Mouse (Mus musculus): ENCODE measurements around the gene Scrt2. TPM values are rescaled to one million over a fixed set of nuclear protein-coding genes. Genes with fewer than 3 reads are reported as not detected.

Gene Scrt2
- total and polyA plus RNA-seq, 3 experiments, result 0.05 TPM; not detected in 2

DNA sequence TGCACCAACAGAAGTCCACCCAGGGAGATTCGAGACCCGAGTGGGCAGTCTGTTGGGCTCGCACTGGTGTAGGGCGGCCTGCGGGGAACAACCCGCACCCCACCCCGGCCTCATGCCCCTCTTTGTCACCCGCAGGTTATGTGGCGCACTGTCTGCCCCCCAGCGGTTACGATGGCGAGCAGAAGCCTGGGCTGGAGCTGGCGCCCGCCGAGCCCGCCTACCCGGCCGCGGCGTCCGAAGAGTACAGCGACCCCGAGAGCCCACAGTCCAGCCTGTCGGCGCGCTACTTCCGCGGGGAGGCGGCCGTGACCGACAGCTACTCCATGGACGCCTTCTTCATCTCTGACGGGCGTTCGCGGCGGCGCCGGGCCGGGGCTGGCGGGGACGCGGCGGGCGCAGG is 11.6 kb downstream of the Scrt2 start:
- DNase-seq (ENCODE audit: low spot score), result no peak
- no peak for ATAC-seq (ENCODE audit: extremely low read depth, insufficient number of reproducible peaks, low FRiP score, poor library complexity, severe bottlenecking)
- Histone ChIP-seq H3K4me3 (ENCODE audit: low read depth, low read length) (no peak overlapping the region), H3K9me3 (replicated peaks) (peaks cover 8% of the 10 kb centered on the region), H3K36me3 (replicated peaks) (no peaks in the 10 kb centered on the region), H3K27me3 (ENCODE audit: insufficient read depth, low read length) (peaks cover 5% of the 10 kb centered on the region; the same call in 1 of the 2 replicates), H3K4me1 (ENCODE audit: insufficient read depth, low read depth, low read length) (no peaks in the 10 kb centered on the region)
- TF ChIP-seq CTCF (IDR thresholded peaks at IDR 0.05; ENCODE audit: low read depth, low read length), result no peak
- TF ChIP-seq GATA2 (IDR thresholded peaks at IDR 0.05; ENCODE audit: borderline replicate concordance, low read depth, low read length), result no peak
- no peak for TF ChIP-seq GATA1 (IDR thresholded peaks at IDR 0.05; ENCODE audit: borderline replicate concordance, low read length)
- no peak for TF ChIP-seq POLR2AphosphoS5 (IDR thresholded peaks at IDR 0.05; ENCODE audit: insufficient replicate concordance, low read depth, low read length)
- no peak for TF ChIP-seq TAL1 (conservative IDR thresholded peaks at IDR 0.05; ENCODE audit: low read depth, low read length)

DNA sequence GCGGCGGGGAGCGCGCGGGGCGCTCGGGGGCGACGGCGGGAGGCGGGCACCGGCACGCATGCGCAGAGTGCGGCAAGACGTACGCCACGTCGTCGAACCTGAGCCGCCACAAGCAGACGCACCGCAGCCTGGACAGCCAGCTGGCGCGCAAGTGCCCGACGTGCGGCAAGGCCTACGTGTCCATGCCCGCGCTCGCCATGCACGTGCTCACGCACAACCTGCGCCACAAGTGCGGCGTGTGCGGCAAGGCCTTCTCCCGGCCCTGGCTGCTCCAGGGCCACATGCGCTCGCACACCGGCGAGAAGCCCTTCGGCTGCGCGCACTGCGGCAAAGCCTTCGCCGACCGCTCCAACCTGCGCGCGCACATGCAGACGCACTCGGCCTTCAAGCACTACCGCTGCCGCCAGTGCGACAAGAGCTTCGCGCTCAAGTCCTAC is 12.0 kb downstream of the Scrt2 start:
- Histone ChIP-seq H3K4me1 (ENCODE audit: insufficient read depth, low read depth, low read length) (no peaks in the 10 kb centered on the region), H3K36me3 (replicated peaks) (no peaks in the 10 kb centered on the region), H3K9me3 (replicated peaks) (peaks cover 8% of the 10 kb centered on the region), H3K4me3 (ENCODE audit: low read depth, low read length) (peak overlapping the region; percentile 35; the same call in 1 of the 2 replicates), H3K27me3 (ENCODE audit: insufficient read depth, low read length) (peaks cover 5% of the 10 kb centered on the region; the same call in 1 of the 2 replicates)
- TF ChIP-seq CTCF (IDR thresholded peaks at IDR 0.05; ENCODE audit: low read depth, low read length) (no peak), POLR2AphosphoS5 (IDR thresholded peaks at IDR 0.05; ENCODE audit: insufficient replicate concordance, low read depth, low read length) (no peak), GATA1 (IDR thresholded peaks at IDR 0.05; ENCODE audit: borderline replicate concordance, low read length) (no peak), TAL1 (conservative IDR thresholded peaks at IDR 0.05; ENCODE audit: low read depth, low read length) (no peak), GATA2 (IDR thresholded peaks at IDR 0.05; ENCODE audit: borderline replicate concordance, low read depth, low read length) (no peak)
- ATAC-seq (ENCODE audit: extremely low read depth, insufficient number of reproducible peaks, low FRiP score, poor library complexity, severe bottlenecking) (no peak), DNase-seq (ENCODE audit: low spot score) (no peak)

DNA sequence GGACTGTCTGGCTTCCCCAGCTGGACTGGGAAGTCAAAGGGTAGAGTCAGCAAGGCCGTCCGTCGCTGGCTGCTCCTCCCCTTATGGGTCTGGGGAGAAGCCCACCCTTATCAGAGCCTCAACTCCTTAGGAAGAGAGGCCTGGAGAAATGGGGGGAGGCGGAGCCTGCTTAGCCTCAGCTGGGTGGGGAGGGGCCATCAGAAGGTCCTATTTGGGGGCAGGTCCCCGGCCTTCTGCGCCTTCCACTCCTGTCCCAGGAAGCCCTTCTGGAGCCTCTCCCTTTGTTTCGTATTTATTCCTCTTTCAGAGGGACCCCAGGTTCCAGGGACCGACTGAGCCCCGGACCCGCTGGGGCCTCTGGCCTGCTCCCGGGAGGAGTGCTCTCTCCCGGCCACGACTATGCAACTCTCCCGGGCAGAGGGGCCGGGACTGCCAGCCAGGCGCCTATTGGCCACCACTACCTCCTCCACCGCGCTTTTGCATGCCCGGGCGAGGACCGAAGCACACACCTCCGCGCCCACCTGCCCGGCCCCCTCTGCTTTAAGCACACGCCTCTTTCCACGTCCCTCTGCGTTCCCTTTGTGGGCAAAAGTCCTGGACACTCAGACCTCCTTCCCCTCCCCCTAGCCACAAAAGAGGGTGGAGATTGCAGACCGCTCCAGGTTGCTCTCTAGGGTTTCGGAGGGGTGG is 13.7 kb downstream of the Scrt2 start:
- TF ChIP-seq CTCF (IDR thresholded peaks at IDR 0.05; ENCODE audit: low read depth, low read length) (no peak), GATA2 (IDR thresholded peaks at IDR 0.05; ENCODE audit: borderline replicate concordance, low read depth, low read length) (no peak), TAL1 (conservative IDR thresholded peaks at IDR 0.05; ENCODE audit: low read depth, low read length) (no peak), POLR2AphosphoS5 (IDR thresholded peaks at IDR 0.05; ENCODE audit: insufficient replicate concordance, low read depth, low read length) (no peak), GATA1 (IDR thresholded peaks at IDR 0.05; ENCODE audit: borderline replicate concordance, low read length) (no peak)
- Histone ChIP-seq H3K9me3 (replicated peaks) (peaks cover 8% of the 10 kb centered on the region), H3K4me1 (ENCODE audit: insufficient read depth, low read depth, low read length) (no peaks in the 10 kb centered on the region), H3K36me3 (replicated peaks) (no peaks in the 10 kb centered on the region), H3K4me3 (ENCODE audit: low read depth, low read length) (no peak overlapping the region), H3K27me3 (ENCODE audit: insufficient read depth, low read length) (peaks cover 7% of the 10 kb centered on the region; the same call in 1 of the 2 replicates)
- no peak for DNase-seq (ENCODE audit: low spot score)
- no peak for ATAC-seq (ENCODE audit: extremely low read depth, insufficient number of reproducible peaks, low FRiP score, poor library complexity, severe bottlenecking)

DNA sequence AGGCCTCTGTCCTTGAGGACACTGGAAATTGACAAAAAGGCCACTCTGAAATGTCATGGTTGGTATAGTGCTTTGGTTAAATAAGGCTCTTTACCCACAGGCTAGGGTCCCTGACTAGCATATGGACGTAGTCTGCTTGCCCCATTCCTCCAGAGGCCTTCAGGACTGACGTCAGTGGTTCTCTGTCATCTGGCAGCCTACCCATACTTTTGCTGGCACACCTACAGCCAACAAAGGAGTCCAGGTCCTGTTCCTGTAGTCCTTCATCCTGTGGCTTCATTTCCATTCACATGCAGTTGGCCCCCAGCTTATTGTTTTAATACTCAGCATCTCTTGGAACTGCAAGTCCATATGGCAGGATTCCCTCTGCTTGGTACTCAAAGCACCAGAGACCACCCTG is 15.6 kb downstream of the Scrt2 start:
- no peak for ATAC-seq (ENCODE audit: extremely low read depth, insufficient number of reproducible peaks, low FRiP score, poor library complexity, severe bottlenecking)
- DNase-seq (ENCODE audit: low spot score), result no peak
- Histone ChIP-seq H3K4me1 (ENCODE audit: insufficient read depth, low read depth, low read length) (no peaks in the 10 kb centered on the region), H3K9me3 (replicated peaks) (peaks cover 8% of the 10 kb centered on the region), H3K27me3 (ENCODE audit: insufficient read depth, low read length) (peaks cover 12% of the 10 kb centered on the region), H3K36me3 (replicated peaks) (no peaks in the 10 kb centered on the region), H3K4me3 (ENCODE audit: low read depth, low read length) (no peak overlapping the region)
- no peak for TF ChIP-seq TAL1 (conservative IDR thresholded peaks at IDR 0.05; ENCODE audit: low read depth, low read length)
- no peak for TF ChIP-seq POLR2AphosphoS5 (IDR thresholded peaks at IDR 0.05; ENCODE audit: insufficient replicate concordance, low read depth, low read length)
- no peak for TF ChIP-seq GATA2 (IDR thresholded peaks at IDR 0.05; ENCODE audit: borderline replicate concordance, low read depth, low read length)
- no peak for TF ChIP-seq GATA1 (IDR thresholded peaks at IDR 0.05; ENCODE audit: borderline replicate concordance, low read length)
- TF ChIP-seq CTCF (IDR thresholded peaks at IDR 0.05; ENCODE audit: low read depth, low read length), result no peak

DNA sequence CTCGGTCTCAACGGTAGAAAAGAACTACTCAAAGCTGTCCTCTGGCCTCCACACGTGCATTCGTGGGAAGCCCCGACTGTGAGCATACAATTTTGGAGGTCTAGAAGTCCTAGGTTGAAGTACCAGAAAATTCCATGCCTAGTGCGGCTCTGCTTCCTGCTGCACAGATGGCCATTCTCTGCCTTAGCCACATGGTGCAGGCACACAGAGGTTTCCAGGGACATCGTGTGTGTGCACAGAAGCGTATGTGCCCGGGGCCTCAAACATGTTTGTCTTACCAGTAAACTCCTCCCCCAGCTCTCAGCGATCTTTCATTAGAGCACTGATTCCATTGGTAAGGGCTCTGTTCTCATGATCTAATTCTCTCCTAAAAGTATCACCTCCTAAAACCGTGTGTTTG is 16.6 kb downstream of the Scrt2 start:
- H3K27me3 ChIP-seq (ENCODE audit: insufficient read depth, low read length), result peaks cover 13% of the 10 kb centered on the region
- no peaks in the 10 kb centered on the region for H3K36me3 ChIP-seq (replicated peaks)
- ATAC-seq (ENCODE audit: extremely low read depth, insufficient number of reproducible peaks, low FRiP score, poor library complexity, severe bottlenecking) (no peak), DNase-seq (ENCODE audit: low spot score) (no peak)
- no peaks in the 10 kb centered on the region for H3K4me1 ChIP-seq (ENCODE audit: insufficient read depth, low read depth, low read length)
- peaks cover 8% of the 10 kb centered on the region for H3K9me3 ChIP-seq (replicated peaks)
- TF ChIP-seq CTCF (IDR thresholded peaks at IDR 0.05; ENCODE audit: low read depth, low read length) (no peak), TAL1 (conservative IDR thresholded peaks at IDR 0.05; ENCODE audit: low read depth, low read length) (no peak), POLR2AphosphoS5 (IDR thresholded peaks at IDR 0.05; ENCODE audit: insufficient replicate concordance, low read depth, low read length) (no peak), GATA2 (IDR thresholded peaks at IDR 0.05; ENCODE audit: borderline replicate concordance, low read depth, low read length) (no peak), GATA1 (IDR thresholded peaks at IDR 0.05; ENCODE audit: borderline replicate concordance, low read length) (no peak)
- no peak overlapping the region for H3K4me3 ChIP-seq (ENCODE audit: low read depth, low read length)

DNA sequence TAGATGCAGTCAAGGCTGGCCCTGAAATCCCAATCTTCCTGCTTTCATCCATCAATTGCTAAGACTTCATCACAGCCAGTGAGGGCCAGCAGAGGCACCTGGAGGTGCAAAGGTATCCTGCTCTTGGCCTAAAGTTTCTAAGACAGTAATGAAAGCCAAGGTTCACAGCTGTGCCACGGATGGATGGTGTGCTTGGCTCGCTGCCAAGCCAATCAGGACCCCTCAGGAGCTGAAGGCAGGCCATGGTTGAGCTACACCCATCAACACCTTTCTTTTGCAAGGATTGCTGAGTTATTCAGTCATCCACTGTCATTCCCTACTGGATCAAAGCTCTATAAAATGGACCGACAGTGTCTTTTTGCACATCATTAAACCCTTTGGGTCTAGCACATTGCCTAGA is 18.2 kb downstream of the Scrt2 start:
- TF ChIP-seq GATA1 (IDR thresholded peaks at IDR 0.05; ENCODE audit: borderline replicate concordance, low read length) (no peak), CTCF (IDR thresholded peaks at IDR 0.05; ENCODE audit: low read depth, low read length) (no peak), POLR2AphosphoS5 (IDR thresholded peaks at IDR 0.05; ENCODE audit: insufficient replicate concordance, low read depth, low read length) (no peak), GATA2 (IDR thresholded peaks at IDR 0.05; ENCODE audit: borderline replicate concordance, low read depth, low read length) (no peak), TAL1 (conservative IDR thresholded peaks at IDR 0.05; ENCODE audit: low read depth, low read length) (no peak)
- no peak overlapping the region for H3K4me3 ChIP-seq (ENCODE audit: low read depth, low read length)
- no peaks in the 10 kb centered on the region for H3K36me3 ChIP-seq (replicated peaks)
- no peaks in the 10 kb centered on the region for H3K4me1 ChIP-seq (ENCODE audit: insufficient read depth, low read depth, low read length)
- no peak for DNase-seq (ENCODE audit: low spot score)
- no peak for ATAC-seq (ENCODE audit: extremely low read depth, insufficient number of reproducible peaks, low FRiP score, poor library complexity, severe bottlenecking)
- peaks cover 16% of the 10 kb centered on the region for H3K27me3 ChIP-seq (ENCODE audit: insufficient read depth, low read length)
- H3K9me3 ChIP-seq (replicated peaks), result no peaks in the 10 kb centered on the region
